Mouse (Mus musculus) naive thymus-derived CD4-positive, alpha-beta T cell, adult 5 months (primary cell): ENCODE data around the gene Pced1b. TPM values are rescaled to one million over a fixed set of nuclear protein-coding genes. Genes with fewer than 3 reads are reported as not detected.

ENCODE experiments used
- polyA plus RNA-seq: library from polyadenylated mRNA; unstranded; fragments of 100-300 nt; shearing (Covaris generic); gene quantifications from one replicate; pipeline ENCODE4 v1.2.1, GENCODE M21; 2017

Pced1b gene
- 57.3 TPM for polyA plus RNA-seq

GRCm38 (mm10) chr15:97246911-97247790, at the start of gene Pced1b, which contains the start of gene Amigo2:
Pced1b (plus strand) TSS chr15:97247107.
Amigo2 (minus strand) TSS chr15:97247287.

Other genes starting within 250 kb of the Pced1b start
- not detected for gene Slc38a4, start 191.2 kb upstream of the Pced1b start, polyA plus RNA-seq
- gene Amigo2, start 180 bp downstream of the Pced1b start, polyA plus RNA-seq, result 43.0 TPM